Comparison of ENCODE assay signal across 18 mouse cellular contexts in the genomic region with DNA sequence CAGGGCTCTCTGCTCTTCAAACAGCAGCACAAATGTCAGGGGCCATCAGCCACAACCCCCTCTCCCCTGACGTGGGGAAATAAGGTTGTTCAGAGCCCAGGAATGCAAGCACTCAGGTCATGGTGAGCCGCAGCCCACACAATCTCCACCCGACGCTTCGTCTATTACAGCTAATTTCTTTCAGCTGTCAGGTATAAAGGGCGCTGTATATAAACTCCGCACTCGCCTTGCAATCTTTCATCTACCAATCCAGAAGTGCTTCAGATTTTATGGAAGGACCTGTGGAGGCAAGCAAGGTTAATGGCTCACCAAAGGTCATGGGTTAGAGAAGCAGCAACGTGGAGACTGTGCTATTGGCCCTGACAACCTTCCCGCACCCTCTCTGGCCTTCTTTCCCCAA.
DNase-seq lines count a peak whose midpoint lies in the region; ATAC-seq and TF ChIP-seq lines count a peak whose summit lies in the region.
"Had no signal": no experiment of that assay in that cellular context is flagged by ENCODE, and none has a peak within 500 bp of the region (broad histone marks: within the 10 kb centered on the region; RNA-seq: fewer than 3 reads in every experiment).

No protein-coding gene starts in this region.

- H3K4me1 ChIP-seq in lung, embryonic 14.5 days (ENCODE audit: insufficient read depth) = peaks cover 18% of the 10 kb centered on the region
- peaks cover 61% of the 10 kb centered on the region for H3K4me1 ChIP-seq in embryonic facial prominence, embryonic 10.5 days
- H3K4me1 ChIP-seq in limb, embryonic 12.5 days (replicated peaks) = peaks cover 37% of the 10 kb centered on the region

- 0 out of 2 replicates have a peak, but pooled peaks have one; percentile 12 for ATAC-seq in lung, embryonic 14.5 days (ENCODE audit: insufficient read depth)
- ATAC-seq in limb, embryonic 12.5 days (ENCODE audit: insufficient number of reproducible peaks, insufficient read depth, low FRiP score, low TSS enrichment, low read depth) = peak; percentile 60; the same call in 1 of the 2 replicates

- TF ChIP-seq CTCF in lung, embryonic 14.5 days (IDR thresholded peaks at IDR 0.05; ENCODE audit: low read depth) = no peak

- no peak overlapping the region for H3K9ac ChIP-seq in lung, embryonic 14.5 days
- H3K9ac ChIP-seq in limb, embryonic 12.5 days (replicated peaks) = no peak overlapping the region
- H3K9ac ChIP-seq: forebrain, embryonic 13.5 days; hindbrain, embryonic 14.5 days had no signal

- no peaks in the 10 kb centered on the region for H3K27me3 ChIP-seq in lung, embryonic 14.5 days (ENCODE audit: insufficient read depth, low read length)
- H3K27me3 ChIP-seq in embryonic facial prominence, embryonic 10.5 days (replicated peaks; ENCODE audit: low read depth, poor library complexity, severe bottlenecking) = peaks cover 95% of the 10 kb centered on the region
- peaks cover 22% of the 10 kb centered on the region; the same call in 1 of the 2 replicates for H3K27me3 ChIP-seq in limb, embryonic 12.5 days

- peak overlapping the region; percentile 27; the same call in 1 of the 2 replicates for H3K27ac ChIP-seq in lung, embryonic 14.5 days (ENCODE audit: low read depth)
- H3K27ac ChIP-seq in embryonic facial prominence, embryonic 10.5 days (replicated peaks) = peak overlapping the region; percentile 76
- H3K27ac ChIP-seq in limb, embryonic 12.5 days = peak overlapping the region; percentile 59; the same call in 1 of the 2 replicates
- H3K27ac ChIP-seq: hindbrain, embryonic 14.5 days; left cerebral cortex, adult 2 months had no signal

- H3K9me3 ChIP-seq in lung, embryonic 14.5 days (ENCODE audit: low read depth, low read length) = no peaks in the 10 kb centered on the region
- no peaks in the 10 kb centered on the region for H3K9me3 ChIP-seq in embryonic facial prominence, embryonic 10.5 days
- H3K9me3 ChIP-seq in limb, embryonic 12.5 days = no peaks in the 10 kb centered on the region
- H3K9me3 ChIP-seq: forebrain, embryonic 13.5 days had no signal

- peak; percentile 30 for DNase-seq in lung, embryonic 14.5 days
- DNase-seq in lung, postnatal 4 days = no peak
- DNase-seq in embryonic facial prominence, embryonic 10.5 days (ENCODE audit: low spot score) = peak; percentile 65
- DNase-seq in forelimb bud, embryonic 11.5 days (ENCODE audit: low read depth, low spot score) = peak; percentile 79
- DNase-seq in cerebellum, postnatal 10 days = no peak
- no peak for DNase-seq in adrenal gland, adult 2 months
- no peak for DNase-seq in left cerebral cortex, adult 18-20 months (ENCODE audit: low spot score in 2 of 2)
- DNase-seq: cerebellum, adult 9-10 months; gastrocnemius, postnatal 36 days; kidney, adult 18-20 months; lung, adult 2 months; right cerebral cortex, postnatal 25 days; thymus, postnatal 4 days had no signal

- no peak overlapping the region for H3K4me2 ChIP-seq in lung, embryonic 14.5 days
- H3K4me2 ChIP-seq in limb, embryonic 12.5 days = peak overlapping the region; percentile 24
- H3K4me2 ChIP-seq: heart, embryonic 11.5 days had no signal

- 19% methylated on average over 10 of the region's 10 CpGs for WGBS in lung, embryonic 14.5 days
- 33% methylated on average over 10 of the region's 10 CpGs for WGBS in embryonic facial prominence, embryonic 10.5 days
- WGBS in limb, embryonic 12.5 days = 8% methylated on average over 10 of the region's 10 CpGs

- no peaks in the 10 kb centered on the region for H3K36me3 ChIP-seq in lung, embryonic 14.5 days (ENCODE audit: insufficient read depth)
- no peaks in the 10 kb centered on the region for H3K36me3 ChIP-seq in embryonic facial prominence, embryonic 10.5 days (replicated peaks)
- no peaks in the 10 kb centered on the region for H3K36me3 ChIP-seq in limb, embryonic 12.5 days

- no peak overlapping the region for H3K4me3 ChIP-seq in lung, embryonic 14.5 days (ENCODE audit: low read depth, low read length)
- 0 out of 2 replicates have a peak overlapping the region, but pooled peaks have one; percentile 9 for H3K4me3 ChIP-seq in embryonic facial prominence, embryonic 10.5 days
- H3K4me3 ChIP-seq in limb, embryonic 12.5 days (replicated peaks) = no peak overlapping the region
- H3K4me3 ChIP-seq: forebrain, embryonic 13.5 days; left cerebral cortex, adult 2 months had no signal

Comparison
In these comparisons a context has a peak if more than half of its experiments do, and no peak if none do; other contexts are left out.
1. DNase-seq: peak in lung, embryonic 14.5 days (single experiment), embryonic facial prominence, embryonic 10.5 days (single experiment) and forelimb bud, embryonic 11.5 days (single experiment); none in lung, postnatal 4 days (0 of 2), cerebellum, postnatal 10 days (0 of 2), adrenal gland, adult 2 months (single experiment) and left cerebral cortex, adult 18-20 months (0 of 2).
2. Peak in every context shown above with its lines, with median percentiles within 50 percentile points of each other: H3K27ac ChIP-seq.